Comparison of ENCODE assay signal across 8 mouse cellular contexts in genomic region chr9:55546176-55547010, GRCm38 (mm10). TPM values are rescaled to one million over a fixed set of nuclear protein-coding genes. Genes with fewer than 3 reads are reported as not detected.
A peak's percentile ranks its signal among the peaks of the same experiment; 100 is the strongest.
DNase-seq lines count a peak whose midpoint lies in the region; ATAC-seq lines count a peak whose summit lies in the region.

No protein-coding gene starts in this region.

- peaks cover 3% of the 10 kb centered on the region; the same call in 1 of the 2 replicates for H3K9me3 ChIP-seq in forebrain, embryonic 10.5 days
- H3K9me3 ChIP-seq in hindbrain, embryonic 10.5 days = no peaks in the 10 kb centered on the region
- no peaks in the 10 kb centered on the region for H3K9me3 ChIP-seq in limb, embryonic 10.5 days (replicated peaks)
- no peaks in the 10 kb centered on the region for H3K9me3 ChIP-seq in midbrain, embryonic 12.5 days

- peaks cover 100% of the 10 kb centered on the region for H3K27me3 ChIP-seq in forebrain, embryonic 10.5 days (ENCODE audit: poor library complexity, severe bottlenecking)
- peaks cover 100% of the 10 kb centered on the region for H3K27me3 ChIP-seq in hindbrain, embryonic 10.5 days (ENCODE audit: insufficient read depth, poor library complexity, severe bottlenecking)
- peaks cover 100% of the 10 kb centered on the region for H3K27me3 ChIP-seq in limb, embryonic 10.5 days (ENCODE audit: low read depth, poor library complexity, severe bottlenecking)
- H3K27me3 ChIP-seq in midbrain, embryonic 12.5 days = peaks cover 88% of the 10 kb centered on the region

- H3K4me3 ChIP-seq in forebrain, embryonic 10.5 days = peak overlapping the region; percentile 36
- peak overlapping the region; percentile 54 for H3K4me3 ChIP-seq in hindbrain, embryonic 10.5 days
- peak overlapping the region; percentile 37 for H3K4me3 ChIP-seq in limb, embryonic 10.5 days
- peak overlapping the region; percentile 23 for H3K4me3 ChIP-seq in midbrain, embryonic 12.5 days

- 2% methylated on average over 63 of the region's 63 CpGs for WGBS in forebrain, embryonic 10.5 days
- WGBS in hindbrain, embryonic 10.5 days = 2% methylated on average over 63 of the region's 63 CpGs
- 2% methylated on average over 63 of the region's 63 CpGs for WGBS in limb, embryonic 10.5 days
- 1% methylated on average over 63 of the region's 63 CpGs for WGBS in midbrain, embryonic 12.5 days

- no peak for ATAC-seq in midbrain, embryonic 12.5 days (ENCODE audit: low FRiP score, low read depth)

- no peak overlapping the region for H3K9ac ChIP-seq in midbrain, embryonic 12.5 days (replicated peaks)

- DNase-seq in urinary bladder, adult 18-20 months (ENCODE audit: low spot score in 2 of 2) = peak; percentile 20 to 42
- no peak for DNase-seq in urinary bladder, postnatal 10 days (ENCODE audit: low spot score)
- DNase-seq in forebrain, embryonic 10.5 days (ENCODE audit: extremely low spot score, low spot score) = peak; percentile 52
- peak; percentile 67 for DNase-seq in hindbrain, embryonic 10.5 days (ENCODE audit: low spot score)
- peak; percentile 70 for DNase-seq in limb, embryonic 10.5 days (ENCODE audit: low spot score)
- DNase-seq in testis, postnatal 14 days (ENCODE audit: low spot score) = peak; percentile 92
- no peak for DNase-seq in layer of hippocampus, adult 11-12 months (ENCODE audit: low spot score)

- H3K4me1 ChIP-seq in forebrain, embryonic 10.5 days = peaks cover 59% of the 10 kb centered on the region
- peaks cover 51% of the 10 kb centered on the region for H3K4me1 ChIP-seq in hindbrain, embryonic 10.5 days (replicated peaks)
- peaks cover 58% of the 10 kb centered on the region for H3K4me1 ChIP-seq in limb, embryonic 10.5 days
- H3K4me1 ChIP-seq in midbrain, embryonic 12.5 days = peaks cover 34% of the 10 kb centered on the region

- no peaks in the 10 kb centered on the region for H3K36me3 ChIP-seq in forebrain, embryonic 10.5 days (replicated peaks)
- no peaks in the 10 kb centered on the region for H3K36me3 ChIP-seq in hindbrain, embryonic 10.5 days
- no peaks in the 10 kb centered on the region for H3K36me3 ChIP-seq in limb, embryonic 10.5 days
- no peaks in the 10 kb centered on the region for H3K36me3 ChIP-seq in midbrain, embryonic 12.5 days

- no peak overlapping the region for H3K27ac ChIP-seq in forebrain, embryonic 10.5 days
- H3K27ac ChIP-seq in hindbrain, embryonic 10.5 days = peak overlapping the region; percentile 59; the same call in 1 of the 2 replicates
- H3K27ac ChIP-seq in limb, embryonic 10.5 days = no peak overlapping the region
- H3K27ac ChIP-seq in midbrain, embryonic 12.5 days (replicated peaks) = no peak overlapping the region

- H3K4me2 ChIP-seq in midbrain, embryonic 12.5 days (replicated peaks) = peak overlapping the region; percentile 39

RNA-seq across cellular contexts. Expression of gene Isl2, which starts 7.9 kb away (rescaled TPM):
- 1.0 TPM in 2 replicates for polyA plus RNA-seq in forebrain, embryonic 10.5 days (2016; fragmentation: Nextera tagmentation; extraction: Ambion mirVana)
- polyA plus RNA-seq in hindbrain, embryonic 10.5 days (2016; fragmentation: Nextera tagmentation; extraction: Ambion mirVana) = 15.7 and 19.1 TPM in 2 replicates
- polyA plus RNA-seq in limb, embryonic 10.5 days (2016; fragmentation: Nextera tagmentation; extraction: Ambion mirVana) = 2.5 and 3.4 TPM in 2 replicates
- polyA plus RNA-seq in midbrain, embryonic 12.5 days (2016; fragmentation: Nextera tagmentation; extraction: Ambion mirVana) = 5.3 and 8.0 TPM in 2 replicates

RNA-seq across cellular contexts. Expression of gene Etfa, which starts 34.4 kb away (rescaled TPM):
- 162 and 165 TPM in 2 replicates for polyA plus RNA-seq in forebrain, embryonic 10.5 days (2016; fragmentation: Nextera tagmentation; extraction: Ambion mirVana)
- 122 and 135 TPM in 2 replicates for polyA plus RNA-seq in hindbrain, embryonic 10.5 days (2016; fragmentation: Nextera tagmentation; extraction: Ambion mirVana)
- 147 and 170 TPM in 2 replicates for polyA plus RNA-seq in limb, embryonic 10.5 days (2016; fragmentation: Nextera tagmentation; extraction: Ambion mirVana)
- 118 and 125 TPM in 2 replicates for polyA plus RNA-seq in midbrain, embryonic 12.5 days (2016; fragmentation: Nextera tagmentation; extraction: Ambion mirVana)

Comparison
In these comparisons a context has a peak if more than half of its experiments do, and no peak if none do; other contexts are left out.
1. DNase-seq: peak in urinary bladder, adult 18-20 months (2 of 2), forebrain, embryonic 10.5 days (single experiment), hindbrain, embryonic 10.5 days (single experiment), limb, embryonic 10.5 days (single experiment) and testis, postnatal 14 days (single experiment); none in urinary bladder, postnatal 10 days (single experiment) and layer of hippocampus, adult 11-12 months (single experiment).
2. Peak in every context shown above with its lines, with median percentiles within 50 percentile points of each other: H3K4me3 ChIP-seq.